Mouse (Mus musculus) v-Abl transformed pro-B cells (cell line): ENCODE measurements around the gene BC035044.

Experiments
- in situ Hi-C, 2 experiments: fragments of 400-800 bp; cut with MboI; formaldehyde crosslinking; loops; one replicate each; pipeline ENCODE4 v1.15.1; 2025; ENCODE audit not compliant: unreplicated experiment in 2 of 2

The BC035044 gene

DNA sequence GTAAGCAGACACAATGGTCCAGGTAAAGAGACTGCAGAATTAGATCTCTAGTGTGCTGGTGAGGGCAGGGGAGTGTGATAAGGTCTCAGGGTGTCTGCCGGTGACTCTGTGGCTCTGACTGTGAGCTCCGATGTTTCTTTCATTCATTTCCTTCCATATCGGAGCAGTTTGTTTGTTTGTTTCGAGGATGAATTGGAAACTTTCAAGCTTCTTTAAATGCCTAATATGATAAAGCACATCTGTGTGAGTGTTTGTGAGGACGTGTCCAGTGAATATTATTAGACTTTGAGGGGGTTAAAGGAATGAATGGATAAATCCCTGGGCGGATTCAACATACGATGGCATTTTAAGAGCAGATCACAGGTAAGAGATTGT, 91.0 kb downstream of the BC035044 start:
- in situ Hi-C loops = loop anchor here (5.0 to 10.0 kb wide), 4 partner anchors 33 to 525 kb away; no protein-coding TSS in a partner anchor

DNA sequence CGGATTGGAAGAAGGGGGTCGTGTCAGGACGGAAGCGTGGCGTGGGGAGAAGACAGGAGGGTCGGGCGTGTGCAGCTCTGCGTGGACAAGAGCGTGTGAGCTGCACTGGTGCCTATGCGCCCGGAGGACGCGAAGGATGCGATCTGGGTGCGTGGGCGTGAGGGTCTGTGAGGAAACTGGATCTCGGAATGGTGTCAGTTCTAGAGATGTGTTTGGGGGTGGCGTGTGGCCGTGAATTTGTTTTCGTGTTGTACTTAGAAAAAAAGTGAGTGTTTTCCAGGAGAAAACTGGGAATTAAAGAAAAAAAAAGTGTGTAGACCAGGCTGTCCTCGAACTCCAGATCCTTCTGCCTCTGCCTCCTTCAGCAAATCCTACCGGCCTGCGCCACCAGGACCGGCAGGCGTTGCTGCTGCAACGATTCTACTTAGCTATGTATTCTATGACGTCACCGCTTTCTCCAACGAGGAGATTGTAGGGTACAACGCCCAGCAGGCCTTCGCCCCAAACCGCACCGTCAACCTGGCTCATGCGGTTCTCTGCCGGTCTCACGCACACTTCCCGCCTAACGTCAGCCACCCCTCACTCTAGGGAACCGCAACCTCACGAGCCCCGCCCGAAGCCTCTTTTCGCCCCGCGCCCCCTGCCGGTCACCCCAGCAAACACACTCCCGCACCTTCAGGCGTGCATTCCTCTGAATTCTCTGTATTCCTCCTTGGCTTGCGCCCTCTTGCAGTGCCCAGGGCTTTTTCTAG, 91.6 kb downstream of the BC035044 start:
- in situ Hi-C loops = loop anchor here in 1 of 2 experiments (5.0 kb wide), 1 partner anchor 43 kb away; no protein-coding TSS in a partner anchor
